Mouse (Mus musculus) stomach, postnatal 0 days (tissue): ENCODE data around the gene Col6a6.

Experiments
- CTCF ChIP-seq: IDR thresholded peaks from 2 replicates; pipeline ENCODE4 v1.5.1; 2016; ENCODE audit warnings: antibody characterized with exemption, low read depth, mild to moderate bottlenecking, moderate library complexity
- EP300 ChIP-seq: optimal IDR thresholded peaks from 2 replicates; pipeline ENCODE3; 2016; ENCODE audit warnings: antibody characterized with exemption

DNA sequence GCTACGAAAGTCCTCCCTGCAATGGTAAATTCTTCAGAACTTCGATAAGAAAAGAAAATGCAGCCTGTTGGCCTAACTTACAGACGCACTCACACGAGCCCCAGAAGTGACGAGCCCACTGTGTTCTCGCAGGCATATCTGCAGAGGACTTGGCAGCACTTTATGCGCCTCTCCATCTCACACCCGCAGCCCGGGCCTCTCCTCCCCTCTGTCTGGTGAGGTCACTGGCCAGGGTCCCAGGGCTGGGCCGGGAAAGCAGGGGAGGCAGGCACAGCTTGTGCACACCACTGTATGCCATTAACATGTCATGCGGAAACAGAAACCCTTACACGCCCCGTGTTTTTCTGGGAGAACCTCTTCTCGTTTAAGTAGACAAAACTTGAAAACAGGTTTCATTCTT is 43.7 kb upstream of the Col6a6 start:
- TF ChIP-seq EP300 (no peak), CTCF (no peak)
